ENCODE assay signal across 12 mouse cellular contexts in the genomic region with DNA sequence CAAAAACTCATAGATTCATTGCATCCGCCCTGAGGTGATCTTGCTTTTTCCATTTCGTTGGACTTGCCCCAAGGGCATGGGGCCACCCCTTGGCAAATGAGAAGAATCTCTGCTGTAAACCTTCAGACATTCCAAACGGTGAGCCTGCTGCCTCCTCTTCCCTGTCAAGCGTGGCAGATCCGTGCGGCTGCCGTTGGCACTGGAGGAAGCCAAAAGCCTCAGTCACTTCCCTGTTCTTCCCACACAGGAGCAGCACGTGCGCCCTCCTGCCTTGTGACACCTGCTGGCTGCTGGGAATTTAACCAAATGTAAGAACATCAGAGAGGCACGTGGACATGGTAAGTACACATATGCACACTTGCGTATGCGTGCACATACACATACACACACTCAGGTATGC. TPM values are rescaled to one million over a fixed set of nuclear protein-coding genes. Genes with fewer than 3 reads are reported as not detected.
DNase-seq lines count a peak whose midpoint lies in the region; ATAC-seq lines count a peak whose summit lies in the region.
"Had no signal": no experiment of that assay in that cellular context is flagged by ENCODE, and none has a peak within 500 bp of the region (broad histone marks: within the 10 kb centered on the region; RNA-seq: fewer than 3 reads in every experiment).

No protein-coding gene starts in this region.

- no peak overlapping the region for H3K27ac ChIP-seq in forebrain, embryonic 10.5 days
- H3K27ac ChIP-seq: limb, embryonic 13.5 days; lung, embryonic 15.5 days had no signal

- WGBS in forebrain, embryonic 10.5 days = 93% methylated on average over 12 of the region's 12 CpGs

- DNase-seq in frontal cortex, adult 2 months (ENCODE audit: extremely low spot score in 1 of 2, low spot score in 1 of 2) = peak; percentile 50 to 60
- no peak for DNase-seq in frontal cortex, postnatal 14 days (ENCODE audit: low spot score in 2 of 2)
- DNase-seq in left cerebral cortex, adult 18-20 months (ENCODE audit: low spot score in 2 of 2) = peak; percentile 53 to 57
- no peak for DNase-seq in left cerebral cortex, adult 11 months (ENCODE audit: low spot score)
- DNase-seq in telencephalon, adult 2 months (ENCODE audit: low read depth, low spot score) = peak; percentile 57
- DNase-seq in spleen, adult 12 weeks (ENCODE audit: low spot score) = no peak
- no peak for DNase-seq in forebrain, embryonic 10.5 days (ENCODE audit: extremely low spot score, low spot score)
- DNase-seq: adrenal gland, postnatal 10 days; kidney, postnatal 14 days had no signal

- H3K27me3 ChIP-seq in forebrain, embryonic 10.5 days (ENCODE audit: poor library complexity, severe bottlenecking) = no peaks in the 10 kb centered on the region
- H3K27me3 ChIP-seq: limb, embryonic 13.5 days; lung, embryonic 15.5 days had no signal

- peaks cover 61% of the 10 kb centered on the region for H3K36me3 ChIP-seq in forebrain, embryonic 10.5 days (replicated peaks)
- H3K36me3 ChIP-seq: limb, embryonic 13.5 days; lung, embryonic 15.5 days had no signal

- H3K4me3 ChIP-seq in forebrain, embryonic 10.5 days = no peak overlapping the region
- H3K4me3 ChIP-seq: limb, embryonic 13.5 days; lung, embryonic 15.5 days had no signal

- ATAC-seq in granulocyte monocyte progenitor cell, adult 5-6 weeks (replicated peaks; ENCODE audit: poor library complexity, severe bottlenecking) = peak; percentile 50

- H3K4me1 ChIP-seq in forebrain, embryonic 10.5 days = peaks cover 29% of the 10 kb centered on the region

- H3K9me3 ChIP-seq in forebrain, embryonic 10.5 days = no peaks in the 10 kb centered on the region
- H3K9me3 ChIP-seq: limb, embryonic 13.5 days; lung, embryonic 15.5 days had no signal

RNA-seq across cellular contexts. Expression of gene Rassf2, which starts 34.3 kb away (rescaled TPM):
- polyA plus RNA-seq in frontal cortex, adult 2 months (2012; rRNA removed) = 31.4 and 35.8 TPM in 2 replicates
- 10 to 100 TPM; 42.8 to 47.5 TPM for total RNA-seq in left cerebral cortex, adult 18-20 months (2021)
- 43.5 and 54.8 TPM in 2 replicates for total RNA-seq in granulocyte monocyte progenitor cell, adult 5-6 weeks (2014; fragmentation: Nextera tagmentation)
- 57.9 and 76.3 TPM in 2 replicates for total RNA-seq in granulocyte monocyte progenitor cell, adult 5-6 weeks (2017)
- polyA plus RNA-seq in forebrain, embryonic 10.5 days (2016; fragmentation: Nextera tagmentation; extraction: Ambion mirVana) = 23.5 and 24.8 TPM in 2 replicates

RNA-seq across cellular contexts. Expression of gene Prnd, which starts 45.1 kb away (rescaled TPM):
- 0.56 and 0.95 TPM in 2 replicates for polyA plus RNA-seq in frontal cortex, adult 2 months (2012; rRNA removed)
- not detected for total RNA-seq in left cerebral cortex, adult 18-20 months (2021)
- not detected in 2 replicates for total RNA-seq in granulocyte monocyte progenitor cell, adult 5-6 weeks (2014; fragmentation: Nextera tagmentation)
- not detected in 2 replicates for total RNA-seq in granulocyte monocyte progenitor cell, adult 5-6 weeks (2017)
- 3.9 and 4.2 TPM in 2 replicates for polyA plus RNA-seq in forebrain, embryonic 10.5 days (2016; fragmentation: Nextera tagmentation; extraction: Ambion mirVana)

Comparison
In these comparisons a context has a peak if more than half of its experiments do, and no peak if none do; other contexts are left out.
1. DNase-seq: peak in frontal cortex, adult 2 months (2 of 2), left cerebral cortex, adult 18-20 months (2 of 2) and telencephalon, adult 2 months (single experiment); none in frontal cortex, postnatal 14 days (0 of 2), left cerebral cortex, adult 11 months (single experiment), spleen, adult 12 weeks (single experiment) and forebrain, embryonic 10.5 days (single experiment).